Mouse (Mus musculus): ENCODE results near the gene Nde1.

- TF ChIP-seq POLR2A (IDR thresholded peaks at IDR 0.05; ENCODE audit: control insufficient read depth, low read depth, low read length) (no peak), CTCF (IDR thresholded peaks at IDR 0.05; ENCODE audit: control insufficient read depth, insufficient read depth, insufficient replicate concordance, low read depth, low read length) (no peak)
Observed at GRCm38 (mm10) chr16:14147712-14148111, 15.4 kb upstream of the Nde1 start.
